Mouse (Mus musculus) inflammation-experienced regulatory T-cells, adult 16 weeks (primary cell): Measurements from ENCODE around the gene Bpifa6. TPM values are rescaled to one million over a fixed set of nuclear protein-coding genes. Genes with fewer than 3 reads are reported as not detected.

Experiments
- polyA plus RNA-seq: library from polyadenylated mRNA; unstranded; fragments of 100-300 nt; shearing (Covaris generic); gene quantifications from one replicate; pipeline ENCODE4 v1.2.1, GENCODE M21; 2017

The Bpifa6 gene
- not detected for polyA plus RNA-seq

GRCm38 (mm10) chr2:153974582-153974981, at the start of gene Bpifa6:
Gene Bpifa6, plus strand, starts transcription at chr2:153974945.

GRCm38 (mm10) chr2:153937843-153938242, 36.9 kb upstream of the Bpifa6 start, which contains the start of gene Bpifb4:
Gene Bpifb4, plus strand, starts transcription at chr2:153938212.

GRCm38 (mm10) chr2:154007965-154008364, 33.2 kb downstream of the Bpifa6 start, which contains the start of gene Bpifa2:
Gene Bpifa2, plus strand, starts transcription at chr2:154008265.

Other genes starting within 250 kb of the Bpifa6 start
- gene Mapre1, start 233.7 kb upstream of the Bpifa6 start, polyA plus RNA-seq = 207 TPM
- gene Efcab8, start 195.0 kb upstream of the Bpifa6 start, polyA plus RNA-seq = 0.21 TPM
- gene Sun5, start 103.9 kb upstream of the Bpifa6 start, polyA plus RNA-seq = not detected
- not detected for gene Bpifb2, start 99.9 kb upstream of the Bpifa6 start, polyA plus RNA-seq
- gene Bpifb6, start 74.6 kb upstream of the Bpifa6 start, polyA plus RNA-seq = not detected
- gene Bpifb3, start 56.7 kb upstream of the Bpifa6 start, polyA plus RNA-seq = not detected
- gene Bpifb4, start 36.7 kb upstream of the Bpifa6 start, polyA plus RNA-seq = not detected
- gene Bpifa2, start 33.3 kb downstream of the Bpifa6 start, polyA plus RNA-seq = not detected
- gene Bpifa3, start 155.4 kb downstream of the Bpifa6 start, polyA plus RNA-seq = not detected
- gene Bpifa1, start 167.9 kb downstream of the Bpifa6 start, polyA plus RNA-seq = not detected
- not detected for gene Bpifa5, start 187.7 kb downstream of the Bpifa6 start, polyA plus RNA-seq
- not detected for gene Bpifb1, start 215.9 kb downstream of the Bpifa6 start, polyA plus RNA-seq
- gene Bpifb5, start 248.8 kb downstream of the Bpifa6 start, polyA plus RNA-seq = not detected